Mouse (Mus musculus) bone marrow macrophage, adult 2 months (primary cell): ENCODE data around the gene Bbs9.

Experiments
- CTCF ChIP-seq: IDR thresholded peaks from 2 replicates; pipeline ENCODE4 v1.5.1; 2012; ENCODE audit warnings: low read depth, mild to moderate bottlenecking, low read length, moderate library complexity
- POLR2A ChIP-seq: IDR thresholded peaks from 2 replicates; pipeline ENCODE4 v1.6.1; 2012; ENCODE audit warnings: mild to moderate bottlenecking, low read depth, low read length, borderline replicate concordance

DNA sequence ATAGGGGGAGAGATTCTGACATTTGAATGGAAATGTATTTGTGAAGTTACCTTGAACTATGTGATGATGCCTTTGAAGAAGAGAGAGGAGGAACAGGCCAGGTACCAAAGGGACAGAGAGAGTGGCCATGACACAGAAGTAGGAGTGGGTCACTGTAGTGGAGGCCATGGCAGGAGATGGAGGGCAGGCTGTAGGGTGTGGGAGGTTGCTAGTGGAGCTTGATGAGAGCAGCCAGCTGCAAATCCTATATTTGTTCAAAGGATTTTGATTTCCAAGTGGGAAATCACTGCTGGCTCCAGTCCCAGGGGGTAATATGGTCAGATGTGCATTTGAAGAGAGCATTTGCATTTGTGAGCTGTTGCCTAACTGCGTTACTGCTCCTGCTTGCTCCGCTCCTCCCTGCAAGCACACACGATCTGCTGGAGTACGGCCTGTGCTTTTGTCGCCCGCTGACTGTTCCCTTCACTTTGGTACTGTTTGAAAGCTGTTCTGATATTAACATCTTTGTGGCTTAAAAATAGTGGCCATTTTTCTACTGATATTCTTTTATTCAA, 137.8 kb downstream of the Bbs9 start:
- TF ChIP-seq CTCF (no peak), POLR2A (no peak)
